Mouse (Mus musculus): Measurements from ENCODE around the gene Ctcf. TPM values are rescaled to one million over a fixed set of nuclear protein-coding genes. Genes with fewer than 3 reads are reported as not detected.

Gene Ctcf
- polyA plus RNA-seq, 1 experiment from 2014 or later: 102 TPM

- Histone ChIP-seq H3K9me3 (no peaks in the 10 kb centered on the region), H3K27me3 (ENCODE audit: insufficient read depth, poor library complexity, severe bottlenecking) (no peaks in the 10 kb centered on the region), H3K4me1 (replicated peaks) (peaks cover 33% of the 10 kb centered on the region), H3K27ac (peak overlapping the region; percentile 100), H3K36me3 (peaks cover 13% of the 10 kb centered on the region), H3K4me3 (peak overlapping the region; percentile 72)
- under 1% methylated on average over 11 of the region's 11 CpGs for WGBS
- no peak for DNase-seq (ENCODE audit: low spot score)
Measured at GRCm38 (mm10) chr8:105637601-105638041, 1.3 kb downstream of the Ctcf start.

GRCm38 (mm10) chr8:105638510-105638909, 2.1 kb downstream of the Ctcf start:
- H3K4me1 ChIP-seq (replicated peaks): peaks cover 33% of the 10 kb centered on the region
- H3K27ac ChIP-seq: 0 out of 2 replicates have a peak overlapping the region, but pooled peaks have one; percentile 100
- H3K4me3 ChIP-seq: peak overlapping the region; percentile 72
- 90% methylated on average over 4 of the region's 4 CpGs for WGBS
- no peaks in the 10 kb centered on the region for H3K27me3 ChIP-seq (ENCODE audit: insufficient read depth, poor library complexity, severe bottlenecking)
- H3K36me3 ChIP-seq: peaks cover 18% of the 10 kb centered on the region
- no peaks in the 10 kb centered on the region for H3K9me3 ChIP-seq
- no peak for DNase-seq (ENCODE audit: low spot score)

GRCm38 (mm10) chr8:105639835-105640234, 3.5 kb downstream of the Ctcf start:
- Histone ChIP-seq H3K27ac (no peak overlapping the region), H3K27me3 (ENCODE audit: insufficient read depth, poor library complexity, severe bottlenecking) (no peaks in the 10 kb centered on the region), H3K36me3 (peaks cover 31% of the 10 kb centered on the region), H3K4me3 (no peak overlapping the region), H3K9me3 (no peaks in the 10 kb centered on the region), H3K4me1 (replicated peaks) (peaks cover 31% of the 10 kb centered on the region)
- WGBS: 77% methylated on average over 1 of the region's 1 CpGs
- no peak for DNase-seq (ENCODE audit: low spot score)

- Histone ChIP-seq H3K4me1 (replicated peaks) (peaks cover 24% of the 10 kb centered on the region), H3K27me3 (ENCODE audit: insufficient read depth, poor library complexity, severe bottlenecking) (no peaks in the 10 kb centered on the region), H3K27ac (no peak overlapping the region), H3K4me3 (no peak overlapping the region), H3K36me3 (peaks cover 38% of the 10 kb centered on the region), H3K9me3 (no peaks in the 10 kb centered on the region)
- DNase-seq (ENCODE audit: low spot score): no peak
- 93% methylated on average over 2 of the region's 2 CpGs for WGBS
Measured at GRCm38 (mm10) chr8:105640511-105640910, 4.1 kb downstream of the Ctcf start.

- DNase-seq (ENCODE audit: low spot score): no peak
Measured at GRCm38 (mm10) chr8:105645205-105645604, 8.8 kb downstream of the Ctcf start.

GRCm38 (mm10) chr8:105648929-105649328, 12.6 kb downstream of the Ctcf start:
- Histone ChIP-seq H3K9me3 (no peaks in the 10 kb centered on the region), H3K27me3 (ENCODE audit: insufficient read depth, poor library complexity, severe bottlenecking) (no peaks in the 10 kb centered on the region), H3K4me3 (no peak overlapping the region), H3K27ac (no peak overlapping the region), H3K36me3 (peaks cover 88% of the 10 kb centered on the region), H3K4me1 (replicated peaks) (no peaks in the 10 kb centered on the region)
- 94% methylated on average over 1 of the region's 1 CpGs for WGBS
- no peak for DNase-seq (ENCODE audit: low spot score)

More at GRCm38 (mm10) chr8:105645205-105645604, 8.8 kb downstream of the Ctcf start:
- 92% methylated on average over 1 of the region's 1 CpGs for WGBS
- Histone ChIP-seq H3K27me3 (ENCODE audit: insufficient read depth, poor library complexity, severe bottlenecking) (no peaks in the 10 kb centered on the region), H3K27ac (no peak overlapping the region), H3K4me3 (no peak overlapping the region), H3K36me3 (peaks cover 65% of the 10 kb centered on the region), H3K4me1 (replicated peaks) (no peaks in the 10 kb centered on the region), H3K9me3 (no peaks in the 10 kb centered on the region)

GRCm38 (mm10) chr8:105657641-105658040, 21.3 kb downstream of the Ctcf start:
- Histone ChIP-seq H3K27me3 (ENCODE audit: insufficient read depth, poor library complexity, severe bottlenecking) (no peaks in the 10 kb centered on the region), H3K4me1 (replicated peaks) (no peaks in the 10 kb centered on the region), H3K9me3 (no peaks in the 10 kb centered on the region), H3K4me3 (no peak overlapping the region), H3K27ac (no peak overlapping the region), H3K36me3 (peaks cover 66% of the 10 kb centered on the region)
- no peak for DNase-seq (ENCODE audit: low spot score)

GRCm38 (mm10) chr8:105661167-105661566, 24.8 kb downstream of the Ctcf start:
- Histone ChIP-seq H3K4me3 (no peak overlapping the region), H3K36me3 (peaks cover 65% of the 10 kb centered on the region), H3K27me3 (ENCODE audit: insufficient read depth, poor library complexity, severe bottlenecking) (no peaks in the 10 kb centered on the region), H3K4me1 (replicated peaks) (no peaks in the 10 kb centered on the region), H3K9me3 (no peaks in the 10 kb centered on the region), H3K27ac (no peak overlapping the region)
- WGBS: 80% methylated on average over 3 of the region's 3 CpGs
- no peak for DNase-seq (ENCODE audit: low spot score)

- no peak for DNase-seq (ENCODE audit: low spot score)
- H3K9me3 ChIP-seq: no peaks in the 10 kb centered on the region
Measured at GRCm38 (mm10) chr8:105677891-105678290, 41.5 kb downstream of the Ctcf start.

GRCm38 (mm10) chr8:105685325-105685724, 49.0 kb downstream of the Ctcf start:
- DNase-seq (ENCODE audit: low spot score): no peak
- peaks cover 44% of the 10 kb centered on the region for H3K36me3 ChIP-seq
- no peak overlapping the region for H3K4me3 ChIP-seq
- no peaks in the 10 kb centered on the region for H3K9me3 ChIP-seq
- no peak overlapping the region for H3K27ac ChIP-seq
- H3K4me1 ChIP-seq (replicated peaks): peaks cover 9% of the 10 kb centered on the region
- no peaks in the 10 kb centered on the region for H3K27me3 ChIP-seq (ENCODE audit: insufficient read depth, poor library complexity, severe bottlenecking)
- 85% methylated on average over 7 of the region's 7 CpGs for WGBS

More at GRCm38 (mm10) chr8:105677891-105678290, 41.5 kb downstream of the Ctcf start:
- no peaks in the 10 kb centered on the region for H3K27me3 ChIP-seq (ENCODE audit: insufficient read depth, poor library complexity, severe bottlenecking)
- no peak overlapping the region for H3K27ac ChIP-seq
- 92% methylated on average over 1 of the region's 1 CpGs for WGBS
- H3K4me1 ChIP-seq (replicated peaks): no peaks in the 10 kb centered on the region
- H3K4me3 ChIP-seq: no peak overlapping the region
- H3K36me3 ChIP-seq: peaks cover 100% of the 10 kb centered on the region

- 14% methylated on average over 26 of the region's 26 CpGs for WGBS
- no peaks in the 10 kb centered on the region for H3K27me3 ChIP-seq (ENCODE audit: insufficient read depth, poor library complexity, severe bottlenecking)
- peaks cover 9% of the 10 kb centered on the region for H3K4me1 ChIP-seq (replicated peaks)
- H3K4me3 ChIP-seq: peak within 1 kb of the TSS; percentile 26; the same call in 1 of the 2 replicates
- H3K36me3 ChIP-seq: peaks cover 38% of the 10 kb centered on the region
- peak within 1 kb of the TSS; percentile 59 for H3K27ac ChIP-seq
- H3K9me3 ChIP-seq: no peaks in the 10 kb centered on the region
- peak; percentile 64 for DNase-seq (ENCODE audit: low spot score)
Measured at GRCm38 (mm10) chr8:105685796-105686308, 49.5 kb downstream of the Ctcf start, which contains the start of gene Carmil2. Gene Carmil2, plus strand, starts transcription at chr8:105686274.

- Histone ChIP-seq H3K27ac (no peak overlapping the region), H3K4me3 (no peak overlapping the region), H3K4me1 (replicated peaks) (peaks cover 9% of the 10 kb centered on the region), H3K9me3 (no peaks in the 10 kb centered on the region), H3K27me3 (ENCODE audit: insufficient read depth, poor library complexity, severe bottlenecking) (no peaks in the 10 kb centered on the region), H3K36me3 (peaks cover 31% of the 10 kb centered on the region)
- no peak for DNase-seq (ENCODE audit: low spot score)
- 74% methylated on average over 6 of the region's 6 CpGs for WGBS
Measured at GRCm38 (mm10) chr8:105686551-105686950, 50.2 kb downstream of the Ctcf start.

- no peak overlapping the region for H3K4me3 ChIP-seq
- H3K27me3 ChIP-seq (ENCODE audit: insufficient read depth, poor library complexity, severe bottlenecking): no peaks in the 10 kb centered on the region
- H3K4me1 ChIP-seq (replicated peaks): peaks cover 9% of the 10 kb centered on the region
- DNase-seq (ENCODE audit: low spot score): no peak
- peaks cover 22% of the 10 kb centered on the region for H3K36me3 ChIP-seq
- H3K9me3 ChIP-seq: no peaks in the 10 kb centered on the region
- 71% methylated on average over 8 of the region's 8 CpGs for WGBS
- H3K27ac ChIP-seq: no peak overlapping the region
Measured at GRCm38 (mm10) chr8:105687512-105687911, 51.1 kb downstream of the Ctcf start.

Measured in hindbrain, embryonic 10.5 days (tissue).